Mouse (Mus musculus): Measurements from ENCODE around the gene Plpp1. TPM values are rescaled to one million over a fixed set of nuclear protein-coding genes. Genes with fewer than 3 reads are reported as not detected.

Plpp1 gene
- polyA plus RNA-seq, 1 experiment: 171 TPM

DNA sequence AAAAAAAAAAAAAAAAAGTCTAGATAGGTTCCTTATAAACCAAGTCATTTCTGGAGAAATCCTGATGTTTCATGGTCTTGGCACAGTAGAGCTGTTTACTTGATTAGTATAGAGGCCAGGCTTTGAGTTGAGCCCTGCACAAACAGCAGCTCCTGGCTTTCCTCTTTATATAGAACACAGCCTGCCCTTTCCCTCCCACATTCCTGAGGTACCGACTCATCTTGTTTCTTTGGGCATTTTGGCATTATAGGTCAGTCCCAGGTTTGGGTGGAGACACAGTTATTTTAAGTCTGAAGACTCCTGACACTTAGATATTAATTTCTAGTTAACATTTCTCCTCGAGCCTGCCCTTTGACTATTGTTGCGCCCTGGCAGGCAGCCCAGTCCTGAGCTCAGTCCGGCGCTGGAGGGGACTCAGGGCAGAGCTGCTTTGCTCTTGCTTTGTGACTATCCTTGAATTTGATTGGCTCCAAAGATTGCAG, 61.3 kb downstream of the Plpp1 start:
- H3K4me3 ChIP-seq (replicated peaks; ENCODE audit: extremely low read depth, low read depth, low read length): no peak overlapping the region
- no peaks in the 10 kb centered on the region for H3K4me1 ChIP-seq (ENCODE audit: control insufficient read depth, insufficient read depth, low read length)
- peak; percentile 14 for DNase-seq
- WGBS: 23% methylated on average over 5 of the region's 5 CpGs
- TF ChIP-seq CTCF (IDR thresholded peaks at IDR 0.05; ENCODE audit: insufficient read depth, low read length) (no peak), POLR2A (IDR thresholded peaks at IDR 0.05; ENCODE audit: borderline replicate concordance, extremely low read depth, low read depth, low read length) (no peak)

- Histone ChIP-seq H3K4me1 (ENCODE audit: control insufficient read depth, insufficient read depth, low read length) (no peaks in the 10 kb centered on the region), H3K4me3 (replicated peaks; ENCODE audit: extremely low read depth, low read depth, low read length) (no peak overlapping the region)
- DNase-seq: no peak
- no peak for TF ChIP-seq POLR2A (IDR thresholded peaks at IDR 0.05; ENCODE audit: borderline replicate concordance, extremely low read depth, low read depth, low read length)
- WGBS: 62% methylated on average over 3 of the region's 3 CpGs
Observed at GRCm38 (mm10) chr13:112862342-112862741, 61.8 kb downstream of the Plpp1 start.

DNA sequence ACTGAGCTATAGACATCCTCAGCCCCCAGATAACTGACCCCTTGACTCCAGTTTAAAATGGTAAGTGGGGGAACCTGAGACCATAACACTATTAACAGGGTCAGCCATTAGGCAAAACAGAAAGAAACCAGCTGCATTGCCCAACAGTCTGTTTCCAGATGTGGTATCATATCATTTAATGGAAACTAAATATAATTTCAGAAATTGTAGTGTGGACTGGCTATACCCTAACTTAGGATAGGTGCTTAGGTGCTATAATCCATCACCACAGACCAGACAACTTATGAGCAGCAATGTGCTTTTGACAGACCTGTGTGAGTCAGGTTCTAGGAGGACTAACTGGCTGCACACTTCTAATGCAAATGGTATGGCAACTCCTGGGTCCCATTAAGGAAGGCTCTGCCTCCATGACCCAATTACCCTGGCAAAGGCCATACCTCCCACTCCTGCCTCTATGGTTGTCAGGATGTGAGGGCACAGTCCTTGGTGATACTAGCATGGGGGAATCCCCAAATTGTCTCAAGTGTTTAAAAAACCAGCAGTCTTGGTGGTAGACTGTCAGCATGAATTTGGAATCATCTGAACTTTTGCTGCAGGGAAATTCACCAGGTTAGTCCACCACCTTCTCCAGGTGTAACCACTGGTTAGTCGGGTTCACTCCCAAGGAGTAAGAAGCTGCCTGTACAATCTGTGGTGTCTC, 62.5 kb downstream of the Plpp1 start:
- H3K4me1 ChIP-seq (ENCODE audit: control insufficient read depth, insufficient read depth, low read length): no peaks in the 10 kb centered on the region
- no peak for DNase-seq
- TF ChIP-seq CTCF (IDR thresholded peaks at IDR 0.05; ENCODE audit: insufficient read depth, low read length) (no peak), POLR2A (IDR thresholded peaks at IDR 0.05; ENCODE audit: borderline replicate concordance, extremely low read depth, low read depth, low read length) (no peak)
- WGBS: 83% methylated on average over 1 of the region's 1 CpGs
- no peak overlapping the region for H3K4me3 ChIP-seq (replicated peaks; ENCODE audit: extremely low read depth, low read depth, low read length)

- no peak overlapping the region for H3K4me3 ChIP-seq (replicated peaks; ENCODE audit: extremely low read depth, low read depth, low read length)
- WGBS: 83% methylated on average over 7 of the region's 7 CpGs
- H3K4me1 ChIP-seq (ENCODE audit: control insufficient read depth, insufficient read depth, low read length): no peaks in the 10 kb centered on the region
- no peak for DNase-seq
- no peak for TF ChIP-seq CTCF (IDR thresholded peaks at IDR 0.05; ENCODE audit: insufficient read depth, low read length)
- no peak for TF ChIP-seq POLR2A (IDR thresholded peaks at IDR 0.05; ENCODE audit: borderline replicate concordance, extremely low read depth, low read depth, low read length)
Observed at GRCm38 (mm10) chr13:112866782-112867181, 66.2 kb downstream of the Plpp1 start.

DNA sequence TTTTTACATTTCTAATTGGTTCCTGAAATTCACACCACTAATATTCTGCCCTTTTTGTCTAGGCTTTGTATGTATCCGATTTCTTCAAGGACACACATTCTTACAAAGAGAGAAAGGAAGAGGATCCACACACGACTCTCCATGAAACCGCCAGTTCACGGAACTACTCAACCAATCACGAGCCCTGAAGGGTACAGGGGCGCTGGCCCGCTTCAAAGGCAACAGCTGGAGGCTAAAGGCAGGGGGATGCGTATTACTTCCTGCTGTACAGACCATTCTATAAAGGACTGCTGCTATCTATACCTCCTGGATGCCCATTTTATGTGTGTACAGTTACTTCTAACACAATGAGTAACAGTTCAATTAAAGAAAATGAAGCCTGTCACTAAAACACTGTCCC, 66.8 kb downstream of the Plpp1 start:
- 87% methylated on average over 8 of the region's 8 CpGs for WGBS
- Histone ChIP-seq H3K4me1 (ENCODE audit: control insufficient read depth, insufficient read depth, low read length) (no peaks in the 10 kb centered on the region), H3K4me3 (replicated peaks; ENCODE audit: extremely low read depth, low read depth, low read length) (no peak overlapping the region)
- TF ChIP-seq CTCF (IDR thresholded peaks at IDR 0.05; ENCODE audit: insufficient read depth, low read length) (no peak), POLR2A (IDR thresholded peaks at IDR 0.05; ENCODE audit: borderline replicate concordance, extremely low read depth, low read depth, low read length) (no peak)
- DNase-seq: no peak

DNA sequence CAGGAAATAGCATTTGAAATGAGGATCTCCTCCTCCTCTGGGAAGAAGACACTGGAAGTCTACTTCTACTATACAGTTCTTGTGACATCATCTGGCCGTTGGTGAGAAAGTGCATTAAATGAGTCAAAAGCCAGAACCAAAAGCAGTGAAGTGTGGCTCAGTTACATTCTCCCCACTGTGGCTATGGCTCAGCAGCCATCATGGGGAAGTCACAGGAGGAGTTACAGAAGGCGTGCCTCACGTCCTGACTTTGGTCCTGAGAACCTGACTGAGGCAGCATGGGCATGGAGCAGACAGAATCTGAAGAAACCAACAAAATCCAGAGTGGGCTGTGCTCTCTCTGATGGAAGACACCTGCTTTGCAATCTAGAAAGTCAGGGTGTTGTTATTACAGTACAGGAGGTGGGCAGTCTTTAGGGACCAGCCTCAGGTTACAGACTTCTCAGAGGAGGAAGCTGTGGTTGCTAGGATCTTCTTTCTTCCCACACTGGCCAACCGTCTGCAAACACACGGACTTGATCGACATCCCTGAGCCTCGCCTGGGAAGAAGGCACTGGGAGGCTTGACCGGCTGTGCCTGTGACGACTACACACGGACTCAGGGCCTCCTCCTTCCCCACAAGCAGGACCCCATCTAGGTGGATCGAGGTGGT, 69.6 kb downstream of the Plpp1 start:
- no peak overlapping the region for H3K4me3 ChIP-seq (replicated peaks; ENCODE audit: extremely low read depth, low read depth, low read length)
- 78% methylated on average over 11 of the region's 11 CpGs for WGBS
- no peaks in the 10 kb centered on the region for H3K4me1 ChIP-seq (ENCODE audit: control insufficient read depth, insufficient read depth, low read length)
- no peak for DNase-seq
- no peak for TF ChIP-seq POLR2A (IDR thresholded peaks at IDR 0.05; ENCODE audit: borderline replicate concordance, extremely low read depth, low read depth, low read length)
- TF ChIP-seq CTCF (IDR thresholded peaks at IDR 0.05; ENCODE audit: insufficient read depth, low read length): no peak

DNA sequence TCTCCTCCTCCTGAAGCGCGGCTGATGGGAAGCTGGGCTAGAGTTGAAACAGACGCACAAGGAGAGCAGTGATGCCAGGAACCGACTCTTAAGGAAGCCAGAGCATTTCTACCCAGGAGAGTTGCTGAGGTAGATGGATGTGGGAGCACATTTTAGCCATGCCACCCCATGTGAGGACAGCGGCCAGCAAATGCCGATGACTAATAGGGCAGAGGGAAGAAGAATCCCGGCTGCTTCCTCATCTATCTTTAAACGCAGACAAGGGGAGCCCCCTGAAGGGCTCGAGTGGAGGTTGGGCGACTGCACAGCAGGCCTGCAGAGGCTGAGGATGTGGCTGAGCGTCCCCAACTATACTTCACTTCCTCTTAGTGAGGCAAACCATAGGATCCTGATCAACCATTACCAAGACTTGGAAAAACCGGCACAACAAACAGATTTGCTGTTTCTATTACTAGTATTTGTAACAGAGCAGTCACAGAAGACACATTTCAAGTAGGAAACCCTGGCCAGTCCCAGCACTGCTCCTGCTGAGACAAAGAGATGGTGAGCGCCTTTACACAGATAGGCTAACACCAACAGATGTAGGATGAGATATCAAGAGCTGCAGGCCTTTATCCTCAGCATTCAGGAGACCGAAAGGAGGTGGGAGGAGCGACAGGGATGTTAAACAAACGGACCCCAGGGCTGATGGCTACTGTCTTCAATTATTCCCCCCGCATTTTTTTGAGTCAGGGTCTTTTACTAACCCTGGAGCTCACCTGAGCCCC, 71.1 kb downstream of the Plpp1 start:
- Histone ChIP-seq H3K4me1 (ENCODE audit: control insufficient read depth, insufficient read depth, low read length) (no peaks in the 10 kb centered on the region), H3K4me3 (replicated peaks; ENCODE audit: extremely low read depth, low read depth, low read length) (no peak overlapping the region)
- WGBS: 62% methylated on average over 17 of the region's 17 CpGs
- no peak for DNase-seq
- TF ChIP-seq POLR2A (IDR thresholded peaks at IDR 0.05; ENCODE audit: borderline replicate concordance, extremely low read depth, low read depth, low read length) (no peak), CTCF (IDR thresholded peaks at IDR 0.05; ENCODE audit: insufficient read depth, low read length) (no peak)

GRCm38 (mm10) chr13:112887234-112887633, 86.6 kb downstream of the Plpp1 start:
- WGBS: 95% methylated on average over 12 of the region's 12 CpGs
- TF ChIP-seq CTCF (IDR thresholded peaks at IDR 0.05; ENCODE audit: insufficient read depth, low read length) (no peak), POLR2A (IDR thresholded peaks at IDR 0.05; ENCODE audit: borderline replicate concordance, extremely low read depth, low read depth, low read length) (no peak)
- no peak for DNase-seq
- H3K4me1 ChIP-seq (ENCODE audit: control insufficient read depth, insufficient read depth, low read length): no peaks in the 10 kb centered on the region
- H3K4me3 ChIP-seq (replicated peaks; ENCODE audit: extremely low read depth, low read depth, low read length): no peak overlapping the region

GRCm38 (mm10) chr13:112902176-112902575, 101.6 kb downstream of the Plpp1 start:
- no peak for DNase-seq
- no peak for TF ChIP-seq CTCF (IDR thresholded peaks at IDR 0.05; ENCODE audit: insufficient read depth, low read length)
- Histone ChIP-seq H3K4me1 (ENCODE audit: control insufficient read depth, insufficient read depth, low read length) (no peaks in the 10 kb centered on the region), H3K4me3 (replicated peaks; ENCODE audit: extremely low read depth, low read depth, low read length) (no peak overlapping the region)
- WGBS: 73% methylated on average over 3 of the region's 3 CpGs
